Mouse (Mus musculus): ENCODE measurements around the gene Cnbd2.
A peak's percentile ranks its signal among the peaks of the same experiment; 100 is the strongest.

The Cnbd2 gene

GRCm38 (mm10) chr2:156312297-156312897, at the start of gene Cnbd2, which contains the start of gene Scand1:
Gene Cnbd2 (plus strand): TSS chr2:156312299.
Gene Scand1 (minus strand): TSS chr2:156312704.
- DNase-seq (ENCODE audit: low spot score) = peak; percentile 73

DNA sequence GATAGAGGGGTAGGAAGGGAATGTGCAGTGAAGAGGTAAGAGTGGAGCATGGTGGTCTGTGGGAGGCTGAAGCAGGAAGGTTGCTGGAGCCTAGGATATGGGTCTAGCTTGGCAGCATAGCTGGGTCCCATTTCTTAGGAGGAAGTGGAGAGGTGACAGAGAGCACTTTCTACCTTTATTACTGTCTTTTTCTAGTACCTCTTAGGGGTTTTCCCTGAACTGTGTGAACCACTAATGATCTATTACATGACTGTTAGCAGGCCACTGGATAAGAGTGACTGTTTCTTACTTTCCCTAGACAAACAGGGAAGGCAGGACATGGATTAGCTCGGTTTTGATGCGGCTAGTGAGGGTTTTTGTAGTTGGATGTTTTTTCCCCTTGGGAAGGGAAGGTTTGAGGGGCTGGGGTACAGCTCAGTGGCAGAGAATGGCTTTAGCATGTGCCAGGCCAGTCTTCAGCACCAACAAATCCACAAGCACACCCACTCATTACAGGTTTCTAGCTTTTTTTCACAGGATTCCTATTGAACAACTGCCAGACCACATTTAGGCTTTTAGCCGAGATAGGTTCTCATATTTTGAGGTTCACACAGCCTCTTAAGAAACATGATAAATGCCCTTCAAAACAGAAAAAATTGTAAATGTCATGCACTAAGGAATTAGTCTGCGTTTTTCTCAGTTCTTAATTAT, 48.8 kb upstream of the Cnbd2 start:
- DNase-seq (ENCODE audit: low spot score) = no peak

DNA sequence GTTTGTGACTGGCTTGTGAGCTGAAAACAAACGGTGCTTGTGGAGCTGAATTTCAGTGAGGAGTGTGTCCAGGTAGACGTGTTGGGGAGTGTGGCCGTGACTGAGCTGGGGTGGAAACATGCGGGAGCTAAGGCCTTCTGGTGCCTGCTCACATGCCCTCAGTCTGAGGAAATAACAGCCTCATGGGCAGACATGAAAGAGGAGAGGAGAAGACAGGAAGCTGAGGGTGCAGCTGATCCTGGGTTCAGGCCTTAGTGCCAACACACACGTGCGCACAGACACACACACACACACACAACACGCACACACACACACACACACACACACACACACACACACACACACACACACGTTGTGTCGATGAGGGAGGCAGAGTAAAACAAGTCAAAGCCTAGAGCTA, 44.5 kb upstream of the Cnbd2 start:
- DNase-seq (ENCODE audit: low spot score) = no peak

GRCm38 (mm10) chr2:156272553-156272952, 39.5 kb upstream of the Cnbd2 start:
- no peak for DNase-seq (ENCODE audit: low spot score)

DNA sequence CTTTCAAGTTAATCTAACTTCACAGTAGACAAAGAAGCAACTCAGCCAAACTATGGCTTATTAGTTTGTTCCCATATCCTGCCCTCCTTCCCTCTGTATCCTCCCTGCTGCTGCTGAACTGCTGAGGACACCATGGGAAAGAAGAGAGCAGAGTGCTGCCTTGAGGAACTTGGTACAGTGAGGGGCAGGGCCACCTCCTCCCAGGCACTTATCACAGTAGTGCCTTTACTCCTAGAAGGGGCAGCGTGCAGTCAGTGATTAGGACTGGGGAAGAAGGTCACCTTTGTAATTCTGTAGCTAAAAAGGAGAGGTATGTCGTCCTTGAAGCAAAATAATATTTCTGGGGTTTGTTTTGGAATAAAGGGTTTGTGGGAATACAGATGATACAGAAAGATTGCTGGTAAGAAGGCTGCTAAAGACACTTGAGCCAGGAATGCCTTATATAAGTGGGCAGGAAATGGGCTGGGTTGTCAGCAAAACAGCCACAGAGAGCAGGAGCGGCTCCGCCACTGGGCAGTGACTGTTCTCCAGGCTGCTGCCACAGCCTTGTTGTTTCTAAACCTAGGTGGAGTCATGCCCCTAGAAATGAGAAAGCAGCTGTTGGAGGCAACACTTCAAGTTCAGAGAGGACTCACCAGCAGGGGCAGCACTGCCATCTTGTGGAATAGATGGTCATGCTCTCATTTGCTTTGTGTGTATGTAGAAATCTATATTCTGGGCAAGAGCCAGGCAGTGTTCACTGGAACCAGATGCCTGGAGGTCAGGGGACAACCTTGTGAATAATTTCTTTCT, 33.7 kb upstream of the Cnbd2 start:
- DNase-seq (ENCODE audit: low spot score) = peak; percentile 29

DNA sequence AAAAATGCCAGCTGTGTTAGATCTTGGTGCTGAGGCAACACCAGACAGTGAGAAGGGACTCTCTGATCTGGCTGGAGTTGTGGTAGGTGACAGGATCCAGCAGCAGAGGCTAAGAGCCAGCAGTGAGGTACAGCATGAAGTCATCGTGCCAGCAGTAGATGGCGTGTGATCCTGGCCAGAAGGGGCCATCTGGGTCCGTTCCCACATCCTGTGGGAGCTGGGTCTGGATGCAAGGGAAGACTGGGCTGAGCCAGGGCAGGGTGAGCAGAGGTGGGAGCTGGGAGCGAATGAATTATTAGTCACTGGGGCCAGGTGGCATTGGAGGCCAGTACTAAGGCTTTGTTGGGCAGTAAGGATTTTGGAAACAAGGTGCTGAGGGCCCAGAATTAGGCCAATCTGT, 30.9 kb upstream of the Cnbd2 start:
- no peak for DNase-seq (ENCODE audit: low spot score)

GRCm38 (mm10) chr2:156285161-156285560, 26.9 kb upstream of the Cnbd2 start:
- DNase-seq (ENCODE audit: low spot score) = no peak

DNA sequence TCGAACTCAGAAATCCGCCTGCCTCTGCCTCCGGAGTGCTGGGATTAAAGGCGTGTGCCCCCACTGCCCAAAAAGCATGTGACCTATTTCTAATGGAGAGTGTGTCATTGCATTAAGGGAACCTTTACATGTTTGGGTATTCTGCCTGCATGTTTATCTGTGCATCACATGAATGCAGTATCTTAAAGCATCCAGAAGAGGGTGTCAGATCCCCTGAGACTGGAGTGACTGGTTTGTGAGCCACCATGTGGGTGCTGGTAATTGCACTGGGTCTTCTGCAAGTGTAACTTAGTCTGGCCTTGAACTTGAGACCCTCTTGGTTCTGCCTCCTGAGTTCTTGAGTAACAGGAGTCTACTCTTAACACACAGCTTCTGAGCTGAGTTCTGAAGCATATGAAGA, 25.4 kb upstream of the Cnbd2 start:
- no peak for DNase-seq (ENCODE audit: low spot score)

DNA sequence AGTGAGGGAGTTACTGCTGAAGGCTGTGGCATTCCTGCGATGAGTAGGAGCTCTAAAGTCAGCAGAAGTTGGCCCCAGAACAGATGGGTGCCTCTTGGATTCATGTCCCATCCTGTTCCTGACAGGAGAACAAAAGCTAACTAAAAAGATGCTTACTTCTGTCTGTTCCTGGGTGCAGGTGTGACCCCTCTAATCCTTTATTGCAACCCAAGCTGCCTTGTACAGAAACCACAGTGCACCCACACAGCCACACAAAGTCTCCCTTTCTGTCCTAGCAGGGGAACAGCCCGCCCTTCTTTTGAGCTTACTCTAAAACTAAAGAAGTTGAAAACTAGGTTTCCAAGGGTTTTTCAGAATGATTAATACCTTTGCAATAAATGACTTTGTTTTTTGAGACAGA, 23.9 kb upstream of the Cnbd2 start:
- no peak for DNase-seq (ENCODE audit: low spot score)

DNA sequence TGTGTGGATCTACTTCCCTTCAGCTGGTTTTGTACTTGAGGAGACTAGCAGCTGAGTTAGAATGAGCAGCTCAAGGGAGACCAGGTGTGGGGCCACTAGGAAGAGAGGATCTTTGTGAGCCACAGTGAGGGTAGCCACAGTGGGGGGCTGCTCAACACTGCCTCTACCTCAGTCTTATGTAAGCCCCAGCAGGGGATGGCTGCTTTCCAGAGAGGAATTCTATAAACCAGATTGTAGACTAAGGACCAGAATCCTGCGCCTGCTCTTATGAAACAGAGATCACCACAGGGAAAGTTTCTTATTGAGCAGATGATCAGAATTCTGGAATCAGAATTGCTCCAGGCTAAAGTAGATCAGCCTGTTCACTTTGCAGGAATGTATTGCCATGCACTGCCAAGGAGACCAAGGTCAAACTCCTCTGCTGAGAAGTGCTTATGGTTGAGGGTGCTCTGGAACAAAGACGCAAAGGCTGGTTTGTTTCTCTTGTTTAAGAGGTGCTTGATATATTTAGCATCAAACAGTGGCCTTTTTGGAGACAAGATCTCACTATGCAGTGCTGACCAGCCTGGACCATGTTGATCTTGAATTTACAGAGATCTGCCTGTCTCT, 22.4 kb upstream of the Cnbd2 start:
- DNase-seq (ENCODE audit: low spot score) = no peak

DNA sequence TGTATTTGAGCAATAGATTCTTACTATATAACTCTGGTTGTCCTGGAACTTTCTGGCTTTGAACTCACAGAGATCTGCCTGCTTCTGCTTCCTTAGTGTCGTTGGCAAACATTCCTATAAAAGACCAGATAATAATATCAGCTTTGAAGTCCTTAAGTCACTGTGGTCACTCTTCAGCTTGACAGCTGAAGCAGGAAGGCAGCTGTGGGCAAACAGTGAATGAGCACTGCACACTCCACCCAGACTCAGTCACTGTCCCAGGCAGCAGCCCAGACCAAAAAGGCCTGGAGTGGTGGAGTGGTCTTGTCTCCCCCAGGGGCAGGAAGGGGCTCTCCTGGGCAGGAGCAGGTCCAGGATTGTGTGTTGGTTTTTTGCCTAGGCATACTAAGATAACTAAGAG, 20.1 kb upstream of the Cnbd2 start:
- DNase-seq (ENCODE audit: low spot score) = no peak

DNA sequence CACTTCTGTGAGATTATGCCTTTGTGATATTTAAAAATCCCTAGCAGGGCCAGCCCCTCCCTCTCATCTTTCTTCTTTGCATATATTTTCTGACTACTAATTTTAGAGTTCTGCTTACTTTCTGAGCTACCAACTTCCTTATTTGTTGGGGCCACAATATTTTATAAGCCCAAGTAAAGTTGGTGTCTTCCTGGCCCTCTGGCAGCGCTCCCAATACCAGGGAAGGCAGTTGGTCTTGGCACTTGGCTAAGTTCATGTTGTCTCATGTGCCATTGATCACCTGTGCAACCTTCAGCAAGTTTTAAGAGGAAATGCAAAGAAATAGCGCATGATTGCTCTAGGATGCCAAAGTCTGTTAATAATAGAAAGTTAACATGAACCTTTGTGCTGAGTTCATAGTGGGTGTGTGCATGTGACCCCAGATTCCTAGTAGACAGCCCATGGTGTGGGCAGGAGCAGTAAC, 16.5 kb upstream of the Cnbd2 start:
- no peak for DNase-seq (ENCODE audit: low spot score)

- DNase-seq (ENCODE audit: low spot score) = no peak
Measured at GRCm38 (mm10) chr2:156296190-156296589, 15.9 kb upstream of the Cnbd2 start.

GRCm38 (mm10) chr2:156297653-156298052, 14.4 kb upstream of the Cnbd2 start:
- DNase-seq (ENCODE audit: low spot score) = no peak

GRCm38 (mm10) chr2:156298458-156298857, 13.6 kb upstream of the Cnbd2 start:
- no peak for DNase-seq (ENCODE audit: low spot score)

GRCm38 (mm10) chr2:156302063-156302462, 10.0 kb upstream of the Cnbd2 start:
- DNase-seq (ENCODE audit: low spot score) = no peak

- no peak for DNase-seq (ENCODE audit: low spot score)
Measured at GRCm38 (mm10) chr2:156304351-156304750, 7.7 kb upstream of the Cnbd2 start.

DNA sequence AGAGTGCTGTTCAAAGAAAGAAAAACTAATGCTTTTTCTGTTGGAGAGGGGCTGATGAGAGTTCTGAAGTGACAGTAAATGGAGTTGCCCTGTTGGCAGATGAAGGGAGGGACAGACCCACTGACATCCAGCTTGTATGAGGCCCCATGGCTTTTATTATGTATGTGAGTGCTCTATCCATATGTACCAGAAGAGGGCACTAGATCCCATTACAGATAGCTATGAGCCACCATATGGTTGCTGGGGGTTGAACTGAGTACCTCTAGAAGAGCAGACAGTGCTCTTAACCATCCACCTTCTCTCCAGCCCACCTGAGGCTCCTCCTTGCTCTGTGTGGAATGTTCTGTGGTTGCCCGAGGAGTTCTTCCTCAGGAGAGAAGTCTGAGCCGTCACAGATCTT, 6.3 kb upstream of the Cnbd2 start:
- no peak for DNase-seq (ENCODE audit: low spot score)

- DNase-seq (ENCODE audit: low spot score) = no peak
Measured at GRCm38 (mm10) chr2:156307261-156307660, 4.8 kb upstream of the Cnbd2 start.

- DNase-seq (ENCODE audit: low spot score) = no peak
Measured at GRCm38 (mm10) chr2:156309948-156310347, 2.2 kb upstream of the Cnbd2 start.

DNA sequence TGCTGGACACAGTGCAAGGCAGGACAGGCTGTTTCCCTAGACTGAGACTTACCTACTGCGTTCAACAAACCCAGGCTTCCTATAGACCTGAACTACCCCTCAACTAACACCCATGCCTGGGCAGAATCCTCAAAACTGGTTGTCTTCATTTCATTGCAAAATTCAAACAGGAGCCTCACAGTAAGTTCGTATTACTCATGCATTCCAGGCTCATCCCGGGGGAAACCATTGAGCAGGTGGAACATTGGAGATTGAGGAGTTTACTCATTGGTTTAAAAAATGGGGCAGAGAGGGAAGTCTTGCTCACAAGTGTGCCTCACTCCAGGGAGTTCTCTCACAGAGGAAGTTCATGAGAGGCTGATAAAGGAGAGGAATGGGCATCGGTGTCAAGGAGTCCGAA, 1.6 kb upstream of the Cnbd2 start:
- no peak for DNase-seq (ENCODE audit: low spot score)

- no peak for DNase-seq (ENCODE audit: low spot score)
Measured at GRCm38 (mm10) chr2:156310945-156311344, 1.2 kb upstream of the Cnbd2 start.

DNA sequence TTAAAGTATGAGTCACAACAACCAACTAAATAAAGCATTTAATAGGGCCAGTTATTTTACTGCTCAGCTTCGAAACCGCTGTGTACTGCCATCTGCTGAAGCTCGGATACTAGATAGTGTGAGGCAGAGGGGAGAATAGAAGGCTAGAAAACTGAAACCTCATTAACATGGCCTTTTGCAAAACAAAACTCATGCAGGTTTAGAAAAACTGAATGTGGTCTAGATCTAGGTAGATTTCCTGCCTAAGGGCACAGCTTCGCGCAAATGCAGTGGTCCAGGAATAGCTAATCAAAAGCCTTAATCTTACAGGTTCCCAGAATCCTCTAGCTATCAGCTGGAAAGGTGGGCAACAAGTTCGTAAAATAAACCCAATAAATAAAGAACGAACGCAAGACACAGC, 658 bp upstream of the Cnbd2 start:
- no peak for DNase-seq (ENCODE audit: low spot score)
